Mouse (Mus musculus): ENCODE measurements around the gene Olfr1239.

The Olfr1239 gene

DNA sequence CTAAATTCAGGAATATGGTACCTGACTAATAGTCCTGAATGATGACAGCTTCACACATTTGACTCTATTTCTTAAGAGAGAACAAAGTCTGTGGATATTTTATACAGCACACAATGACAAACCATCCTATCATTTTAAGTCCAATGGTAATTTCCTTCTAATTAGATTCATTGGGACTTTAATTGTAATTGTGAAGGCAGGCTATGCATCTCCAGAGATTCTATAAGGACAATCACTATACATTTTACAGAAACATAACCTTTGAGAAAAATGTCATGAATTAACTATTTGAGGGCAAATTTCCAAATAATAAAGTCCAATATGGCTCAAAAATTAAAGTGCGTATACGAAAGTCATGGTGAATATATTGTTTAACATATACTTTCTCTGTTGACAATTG, at the start of gene Olfr1239:
Olfr1239 (minus strand) TSS at position 101 of the 400 bp plus-strand sequence.
- no peak for DNase-seq (ENCODE audit: low read depth, low spot score)

DNA sequence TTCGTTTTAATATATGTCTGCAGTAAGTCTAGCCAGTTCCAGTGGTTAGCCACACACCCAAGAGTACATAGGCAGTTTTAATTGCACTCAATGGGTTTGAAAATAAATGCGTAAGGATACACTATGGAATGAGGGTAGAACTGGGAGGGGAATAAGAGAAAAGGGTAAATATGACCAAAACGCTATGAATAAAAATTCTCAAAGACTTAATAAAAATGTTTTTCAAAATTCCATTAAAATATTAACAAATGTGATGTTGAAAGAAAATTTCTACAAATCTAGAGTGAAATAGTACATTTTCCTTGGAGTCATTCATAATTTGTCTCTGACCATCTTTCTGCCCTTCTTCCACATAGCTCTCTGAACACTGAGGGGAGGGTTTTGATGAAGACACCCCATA, 22.7 kb upstream of the Olfr1239 start, which contains the start of gene Olfr1240:
Olfr1240 (minus strand) TSS at position 101 of the 400 bp plus-strand sequence.
- no peak for DNase-seq (ENCODE audit: low read depth, low spot score)

- no peak for DNase-seq (ENCODE audit: low read depth, low spot score)
Observed at GRCm38 (mm10) chr2:89414557-89414956, 5.7 kb downstream of the Olfr1239 start.

DNA sequence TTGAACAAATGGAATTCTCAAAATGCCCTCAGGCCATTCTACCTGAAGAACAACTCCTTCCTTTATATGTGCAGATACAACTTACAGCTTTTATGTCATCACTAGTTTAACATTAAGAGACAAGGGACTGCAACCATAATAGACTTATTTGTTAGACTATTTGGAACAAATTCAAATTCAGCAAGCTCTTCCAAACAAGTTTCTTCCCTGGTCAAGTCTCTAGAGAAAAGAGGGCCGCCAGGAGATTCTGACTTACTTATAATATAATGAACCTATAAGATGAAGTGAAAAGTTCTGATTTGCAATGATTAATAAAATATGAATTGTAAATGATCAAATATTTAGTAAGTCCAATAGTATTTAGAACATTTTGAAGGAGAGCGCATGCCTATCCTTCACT, 10.6 kb downstream of the Olfr1239 start, which contains the start of gene Olfr1238:
Olfr1238 (minus strand) TSS at position 101 of the 400 bp plus-strand sequence.
- DNase-seq (ENCODE audit: low read depth, low spot score) = no peak

DNA sequence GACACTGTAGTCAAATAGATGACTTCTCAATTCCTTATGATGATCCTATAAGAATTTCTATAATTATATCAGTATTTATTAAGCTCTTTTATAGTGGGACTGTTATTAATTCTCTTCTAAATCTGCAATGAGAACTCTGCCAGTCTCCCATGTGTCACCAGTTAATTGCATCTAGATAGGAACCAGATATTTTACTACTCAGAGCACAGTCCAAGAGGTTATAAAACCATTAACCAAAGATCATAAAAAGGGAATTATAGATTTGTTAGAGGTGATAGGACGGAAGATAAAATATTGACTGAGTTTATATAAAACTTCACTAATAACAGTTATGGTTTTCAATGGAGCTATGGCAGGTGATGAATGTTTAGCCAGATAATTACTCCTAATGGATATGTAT, 19.3 kb downstream of the Olfr1239 start:
- no peak for DNase-seq (ENCODE audit: low read depth, low spot score)

Data from A20 (cell line).